Mouse (Mus musculus): ENCODE measurements around the gene Gm4907. TPM values are rescaled to one million over a fixed set of nuclear protein-coding genes. Genes with fewer than 3 reads are reported as not detected.
"Not testable (repeated sequence)": the region's sequence is repeated elsewhere in the genome, so short reads cannot be mapped to it uniquely, and the experiment has no call there.

The Gm4907 gene
- total RNA-seq (2021) = not detected
- long read RNA-seq, experiment 1 = 0 reads
- long read RNA-seq, experiment 2 = 0 reads

- DNase-seq (ENCODE audit: low spot score) = not testable (repeated sequence)
Measured at GRCm38 (mm10) chrX:23882253-23882652, at the start of gene Gm4907. Gene Gm4907, plus strand, starts transcription at chrX:23882553.

DNA sequence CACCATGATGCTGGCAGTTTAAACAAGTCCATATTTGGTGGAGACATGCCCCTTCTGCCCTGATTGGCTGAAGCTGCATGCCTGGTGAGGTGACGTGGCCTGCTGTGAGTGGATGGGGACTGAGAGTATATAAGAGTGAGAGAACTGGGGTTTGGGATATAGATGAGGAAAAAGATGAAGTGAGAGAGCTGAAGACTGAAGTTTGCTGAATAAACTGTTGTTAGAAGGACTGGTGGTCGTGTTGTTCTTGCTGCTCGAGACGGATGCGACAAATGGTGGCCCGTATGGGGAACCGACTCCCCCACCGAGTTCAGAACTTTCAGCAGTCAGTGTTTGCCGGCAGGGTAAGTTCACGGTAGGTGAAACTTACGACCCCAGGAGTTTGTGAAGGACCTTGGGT is 48.6 kb upstream of the Gm4907 start:
- not testable (repeated sequence) for DNase-seq (ENCODE audit: low spot score)

- DNase-seq (ENCODE audit: low spot score) = no peak
Measured at GRCm38 (mm10) chrX:23840921-23841320, 41.4 kb upstream of the Gm4907 start.

DNA sequence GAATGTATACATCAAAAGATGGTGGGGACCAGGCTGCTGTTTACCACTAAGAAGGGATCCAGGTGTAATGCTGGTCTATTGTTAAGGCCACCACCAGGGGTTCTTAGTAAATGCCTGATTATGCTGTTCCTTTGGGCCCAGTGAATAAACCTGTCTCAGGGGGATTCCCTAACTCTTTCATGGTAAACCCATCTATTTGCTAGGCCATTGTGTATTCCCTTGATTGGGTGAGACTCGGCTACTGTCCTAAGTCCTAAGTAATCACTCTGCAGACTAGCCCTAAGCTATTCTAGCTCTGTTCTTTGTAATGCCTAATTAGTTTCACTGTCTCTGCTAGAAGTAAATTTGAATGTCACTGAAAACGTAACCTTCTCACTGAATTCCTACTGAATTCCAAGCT is 71.8 kb downstream of the Gm4907 start:
- DNase-seq (ENCODE audit: low spot score) = no peak

Other genes starting within 250 kb of the Gm4907 start
- gene Wdr44, start 189.5 kb upstream of the Gm4907 start, total RNA-seq (2021) = 10 to 100 TPM; 17.4 to 17.9 TPM
- gene Gm4985, start 76.4 kb downstream of the Gm4907 start, total RNA-seq (2021) = not detected